Mouse (Mus musculus) adrenal gland, adult 2 months (tissue): ENCODE results near the gene Spop. TPM values are rescaled to one million over a fixed set of nuclear protein-coding genes. Genes with fewer than 3 reads are reported as not detected.

ENCODE experiments used
- DNase-seq: peaks from one replicate; pipeline ENCODE4 v3.0.0; 2021
- long read RNA-seq: library from polyadenylated mRNA; stranded (forward); transcript quantifications from one replicate; pipeline ENCODE4 v2.0.0, GENCODE M21; 2021
- polyA plus RNA-seq: library from polyadenylated mRNA; depleted of rRNA; stranded (reverse); fragments of >200 nt; gene quantifications from 2 replicates; pipeline ENCODE4 v1.2.3, GENCODE M21; 2012; rRNA removed
- total RNA-seq, 2 experiments: library from RNA; stranded (reverse); gene quantifications; 2 replicates each; pipeline ENCODE4 v1.2.3; 2021

The Spop gene
- 100 to 1,000 TPM; 105 to 187 TPM for total RNA-seq
- 39.1 and 45.3 TPM in 2 replicates for polyA plus RNA-seq
- long read RNA-seq, transcript Spop-202 (11 exons, 2,881 nt), result minor isoform, 62 of 287 reads
- long read RNA-seq, transcript Spop-201 (10 exons, 3,063 nt), result major isoform, 182 of 287 reads
- long read RNA-seq, partial matches to known transcripts, result 22 of 287 reads
- long read RNA-seq, other reads (novel, unspliced or antisense), result 21 of 287 reads

- peak; percentile 95 for DNase-seq
Observed at GRCm38 (mm10) chr11:95413641-95414535, at the start of gene Spop. Gene Spop (plus strand): TSS chr11:95414080.

- DNase-seq, result no peak
Observed at GRCm38 (mm10) chr11:95364388-95364787, 49.5 kb upstream of the Spop start.

- peak; percentile 84 for DNase-seq
Observed at GRCm38 (mm10) chr11:95365596-95365995, 48.3 kb upstream of the Spop start.

- no peak for DNase-seq
Observed at GRCm38 (mm10) chr11:95366280-95366897, 47.5 kb upstream of the Spop start.

- no peak for DNase-seq
Observed at GRCm38 (mm10) chr11:95367011-95367735, 46.7 kb upstream of the Spop start.

- no peak for DNase-seq
Observed at GRCm38 (mm10) chr11:95368231-95368823, 45.6 kb upstream of the Spop start.

- DNase-seq, result no peak
Observed at GRCm38 (mm10) chr11:95368871-95369270, 45.0 kb upstream of the Spop start.

- no peak for DNase-seq
Observed at GRCm38 (mm10) chr11:95369964-95370890, 43.7 kb upstream of the Spop start.

- DNase-seq, result no peak
Observed at GRCm38 (mm10) chr11:95371182-95371581, 42.7 kb upstream of the Spop start.

GRCm38 (mm10) chr11:95378926-95379325 lies 35.0 kb upstream of the Spop start:
- no peak for DNase-seq

- DNase-seq, result no peak
Observed at GRCm38 (mm10) chr11:95379552-95379951, 34.3 kb upstream of the Spop start.

GRCm38 (mm10) chr11:95380711-95381110 lies 33.2 kb upstream of the Spop start:
- no peak for DNase-seq

GRCm38 (mm10) chr11:95381146-95381545 lies 32.7 kb upstream of the Spop start:
- no peak for DNase-seq

GRCm38 (mm10) chr11:95383331-95383986 lies 30.4 kb upstream of the Spop start:
- no peak for DNase-seq

- no peak for DNase-seq
Observed at GRCm38 (mm10) chr11:95384004-95384318, 29.9 kb upstream of the Spop start.

GRCm38 (mm10) chr11:95384319-95384972 lies 29.4 kb upstream of the Spop start, which contains the start of gene Slc35b1:
Gene Slc35b1 (plus strand): TSS chr11:95384692.
- DNase-seq, result peak; percentile 95

GRCm38 (mm10) chr11:95384973-95385320 lies 28.9 kb upstream of the Spop start:
- DNase-seq, result no peak

- no peak for DNase-seq
Observed at GRCm38 (mm10) chr11:95387354-95387753, 26.5 kb upstream of the Spop start.

- no peak for DNase-seq
Observed at GRCm38 (mm10) chr11:95389006-95389405, 24.9 kb upstream of the Spop start.

- no peak for DNase-seq
Observed at GRCm38 (mm10) chr11:95390420-95390819, 23.5 kb upstream of the Spop start.
